Mouse (Mus musculus): Measurements from ENCODE around the gene Daam2. TPM values are rescaled to one million over a fixed set of nuclear protein-coding genes. Genes with fewer than 3 reads are reported as not detected.
"Not testable (repeated sequence)": the region's sequence is repeated elsewhere in the genome, so short reads cannot be mapped to it uniquely, and the experiment has no call there.

Gene Daam2
- polyA plus RNA-seq, 1 experiment from 2014 or later, result 1.6 TPM

DNA sequence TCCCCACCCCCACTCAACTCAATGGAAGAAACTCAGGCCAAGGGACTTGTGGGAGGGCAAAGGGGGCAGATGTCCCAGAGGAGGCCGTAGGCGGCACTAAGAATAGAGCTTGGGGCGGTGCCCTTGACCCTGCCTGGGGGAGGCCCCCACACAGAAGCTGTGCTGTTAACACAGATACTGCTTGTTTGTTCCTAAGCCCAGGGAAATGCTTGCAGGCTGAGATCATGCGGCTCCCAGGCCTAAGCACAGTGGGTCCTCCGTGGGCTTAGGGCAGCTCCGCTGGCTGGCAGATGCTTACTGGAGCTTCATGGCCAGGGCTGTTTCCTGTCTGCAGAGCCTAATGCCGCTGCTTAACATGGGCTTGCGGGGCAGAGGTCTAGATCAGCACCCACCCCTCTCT, 91.5 kb downstream of the Daam2 start:
- Histone ChIP-seq H3K9ac (replicated peaks) (no peak overlapping the region), H3K9me3 (no peaks in the 10 kb centered on the region), H3K4me2 (replicated peaks) (no peak overlapping the region), H3K4me3 (replicated peaks) (no peak overlapping the region), H3K36me3 (no peaks in the 10 kb centered on the region), H3K4me1 (replicated peaks) (peaks cover 3% of the 10 kb centered on the region; the same call in 1 of the 2 replicates), H3K27me3 (no peaks in the 10 kb centered on the region), H3K27ac (no peak overlapping the region)
- peak; percentile 53 for ATAC-seq
- WGBS, result 71% methylated on average over 8 of the region's 8 CpGs

DNA sequence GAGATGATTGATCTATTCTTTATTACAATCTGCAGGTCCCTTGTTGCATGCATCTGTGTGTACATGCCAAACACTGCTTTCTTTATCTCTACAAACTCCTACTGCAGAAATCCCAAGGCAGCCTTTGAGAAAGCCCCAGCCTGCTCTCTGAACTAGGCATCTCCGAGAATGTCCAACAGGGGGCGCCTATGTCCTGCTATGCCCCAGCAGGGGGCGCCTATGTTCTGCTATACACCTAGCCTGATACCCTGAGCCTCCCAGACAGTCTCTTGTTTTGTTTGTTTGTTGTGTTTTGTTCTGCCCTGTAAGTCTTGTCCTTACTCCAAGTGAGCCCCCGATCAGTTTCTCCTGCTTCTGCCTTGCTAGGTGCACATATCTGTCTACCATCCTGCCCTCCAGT, 95.9 kb downstream of the Daam2 start:
- H3K4me1 ChIP-seq (replicated peaks), result peaks cover 3% of the 10 kb centered on the region; the same call in 1 of the 2 replicates
- no peak overlapping the region for H3K4me3 ChIP-seq (replicated peaks)
- no peak overlapping the region for H3K9ac ChIP-seq (replicated peaks)
- ATAC-seq, result peak; percentile 19; the same call in 1 of the 2 replicates
- no peaks in the 10 kb centered on the region for H3K9me3 ChIP-seq
- no peak overlapping the region for H3K27ac ChIP-seq
- no peaks in the 10 kb centered on the region for H3K36me3 ChIP-seq
- H3K4me2 ChIP-seq (replicated peaks), result no peak overlapping the region
- no peaks in the 10 kb centered on the region for H3K27me3 ChIP-seq
- WGBS, result 44% methylated on average over 4 of the region's 4 CpGs

DNA sequence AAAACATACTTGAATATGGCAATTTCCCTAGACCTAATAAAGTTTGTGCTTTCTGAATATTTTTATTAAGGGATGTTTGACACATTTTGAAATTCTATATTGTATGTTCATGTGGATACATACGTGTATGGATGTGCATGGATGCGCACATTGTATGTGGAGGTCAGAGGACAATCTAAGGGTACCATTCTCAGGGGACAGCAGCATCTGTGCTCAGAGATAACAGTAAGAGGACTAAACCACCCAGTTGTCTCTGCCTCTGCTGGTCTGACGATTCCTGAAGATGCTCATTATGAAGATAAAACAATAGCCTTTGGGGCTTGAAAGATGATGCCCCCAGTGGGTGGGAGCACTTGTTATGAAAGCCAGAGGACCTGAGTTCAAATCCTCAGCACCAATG, 99.3 kb downstream of the Daam2 start:
- ATAC-seq, result no peak
- H3K36me3 ChIP-seq, result no peaks in the 10 kb centered on the region
- H3K4me3 ChIP-seq (replicated peaks), result no peak overlapping the region
- H3K4me1 ChIP-seq (replicated peaks), result no peaks in the 10 kb centered on the region
- H3K9ac ChIP-seq (replicated peaks), result no peak overlapping the region
- no peaks in the 10 kb centered on the region for H3K27me3 ChIP-seq
- H3K27ac ChIP-seq, result no peak overlapping the region
- 80% methylated on average over 3 of the region's 3 CpGs for WGBS
- H3K9me3 ChIP-seq, result no peaks in the 10 kb centered on the region
- no peak overlapping the region for H3K4me2 ChIP-seq (replicated peaks)

DNA sequence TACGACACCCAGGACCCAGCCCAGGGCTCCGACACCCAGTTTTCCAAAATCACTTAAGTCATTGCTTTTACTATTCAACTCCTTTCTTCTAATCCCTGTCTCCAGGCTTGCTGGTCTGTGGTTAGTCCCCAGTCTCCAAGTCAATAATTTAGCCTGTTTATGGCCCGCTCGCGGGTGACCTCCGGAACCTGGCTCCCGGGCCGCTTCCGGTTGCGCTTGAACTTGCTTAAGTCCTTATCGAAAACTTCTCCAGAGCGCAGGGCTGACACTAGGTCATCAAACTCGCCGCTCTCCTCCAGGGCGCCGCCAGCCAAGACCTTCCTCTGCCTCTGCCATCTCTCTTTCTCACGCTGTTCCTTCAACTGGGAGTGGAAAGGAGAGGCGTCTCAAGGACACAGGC, 105.8 kb downstream of the Daam2 start:
- Histone ChIP-seq H3K27ac (no peak overlapping the region), H3K9me3 (no peaks in the 10 kb centered on the region), H3K4me1 (replicated peaks) (no peaks in the 10 kb centered on the region), H3K9ac (replicated peaks) (no peak overlapping the region), H3K4me3 (replicated peaks) (no peak overlapping the region), H3K27me3 (no peaks in the 10 kb centered on the region), H3K36me3 (peaks cover 17% of the 10 kb centered on the region), H3K4me2 (replicated peaks) (no peak overlapping the region)
- 96% methylated on average over 18 of the region's 18 CpGs for WGBS
- ATAC-seq, result no peak

DNA sequence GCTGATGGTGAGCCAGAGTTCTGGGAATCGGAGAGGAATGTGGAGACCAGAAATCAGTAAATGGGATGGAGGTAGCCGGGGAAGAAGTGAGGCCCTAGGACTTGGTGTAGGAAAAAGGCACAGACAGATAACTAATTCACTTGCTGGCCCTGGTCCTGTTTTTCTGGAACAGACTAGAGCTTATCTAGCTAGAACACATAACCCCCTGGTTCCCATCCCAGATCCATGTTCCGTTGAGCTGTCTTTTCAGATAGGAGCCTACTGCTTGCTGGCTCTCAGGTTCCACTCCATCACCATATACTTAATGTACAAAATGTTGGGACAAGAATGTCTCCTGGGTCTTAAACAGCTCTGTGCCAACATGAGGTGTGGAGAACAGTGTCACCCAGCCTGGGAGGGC, 106.3 kb downstream of the Daam2 start:
- no peak overlapping the region for H3K27ac ChIP-seq
- 96% methylated on average over 3 of the region's 3 CpGs for WGBS
- H3K4me3 ChIP-seq (replicated peaks), result no peak overlapping the region
- H3K27me3 ChIP-seq, result no peaks in the 10 kb centered on the region
- no peak overlapping the region for H3K4me2 ChIP-seq (replicated peaks)
- no peaks in the 10 kb centered on the region for H3K9me3 ChIP-seq
- peaks cover 17% of the 10 kb centered on the region for H3K36me3 ChIP-seq
- no peak overlapping the region for H3K9ac ChIP-seq (replicated peaks)
- no peak for ATAC-seq
- no peaks in the 10 kb centered on the region for H3K4me1 ChIP-seq (replicated peaks)

DNA sequence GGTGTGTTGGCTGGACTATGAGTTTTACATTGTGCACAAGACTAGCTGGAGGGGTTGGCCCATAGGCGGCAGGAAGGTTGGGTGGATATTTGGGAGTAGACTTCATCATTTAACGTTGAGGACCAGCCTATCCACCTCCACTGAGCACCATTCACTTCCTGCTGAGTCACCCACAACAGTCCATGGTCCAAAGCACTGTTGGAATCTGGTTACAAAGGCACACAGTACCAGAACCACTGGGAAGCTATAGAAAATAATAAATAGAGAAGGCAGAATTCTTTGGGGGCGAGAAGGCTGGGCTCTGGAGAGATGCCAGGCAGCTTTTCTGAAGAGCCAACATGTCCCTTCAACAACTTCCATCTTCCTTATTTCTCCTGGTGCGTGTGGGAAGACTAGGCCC, 107.8 kb downstream of the Daam2 start:
- H3K9ac ChIP-seq (replicated peaks), result no peak overlapping the region
- 80% methylated on average over 4 of the region's 4 CpGs for WGBS
- H3K4me1 ChIP-seq (replicated peaks), result no peaks in the 10 kb centered on the region
- H3K4me3 ChIP-seq (replicated peaks), result no peak overlapping the region
- no peak for ATAC-seq
- no peaks in the 10 kb centered on the region for H3K9me3 ChIP-seq
- peaks cover 17% of the 10 kb centered on the region for H3K36me3 ChIP-seq
- H3K27ac ChIP-seq, result no peak overlapping the region
- H3K4me2 ChIP-seq (replicated peaks), result no peak overlapping the region
- H3K27me3 ChIP-seq, result no peaks in the 10 kb centered on the region

DNA sequence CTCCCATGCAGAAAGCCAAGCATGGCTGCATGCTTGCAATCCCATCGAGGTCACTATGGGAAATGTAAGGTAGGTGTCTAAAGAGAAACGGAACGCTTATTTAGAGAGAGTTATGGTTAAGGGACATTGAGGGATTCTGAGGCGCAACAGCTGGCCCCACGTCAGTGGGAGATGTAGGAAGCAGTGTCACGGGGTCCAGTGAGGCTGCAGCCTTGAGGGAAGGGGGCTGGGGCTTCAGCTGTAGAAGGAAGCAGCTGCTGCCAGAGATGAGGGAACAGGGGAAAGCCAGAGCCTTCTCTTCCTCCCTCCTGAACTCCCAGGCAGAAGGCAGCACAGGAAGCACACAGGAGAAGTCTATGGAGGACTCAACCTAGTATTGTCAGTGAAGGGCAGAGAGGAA, 113.2 kb downstream of the Daam2 start:
- H3K9ac ChIP-seq (replicated peaks), result no peak overlapping the region
- H3K27me3 ChIP-seq, result no peaks in the 10 kb centered on the region
- H3K36me3 ChIP-seq, result peaks cover 30% of the 10 kb centered on the region
- no peak for ATAC-seq
- H3K4me2 ChIP-seq (replicated peaks), result no peak overlapping the region
- H3K4me3 ChIP-seq (replicated peaks), result no peak overlapping the region
- no peaks in the 10 kb centered on the region for H3K9me3 ChIP-seq
- H3K4me1 ChIP-seq (replicated peaks), result no peaks in the 10 kb centered on the region
- no peak overlapping the region for H3K27ac ChIP-seq
- 93% methylated on average over 6 of the region's 6 CpGs for WGBS

DNA sequence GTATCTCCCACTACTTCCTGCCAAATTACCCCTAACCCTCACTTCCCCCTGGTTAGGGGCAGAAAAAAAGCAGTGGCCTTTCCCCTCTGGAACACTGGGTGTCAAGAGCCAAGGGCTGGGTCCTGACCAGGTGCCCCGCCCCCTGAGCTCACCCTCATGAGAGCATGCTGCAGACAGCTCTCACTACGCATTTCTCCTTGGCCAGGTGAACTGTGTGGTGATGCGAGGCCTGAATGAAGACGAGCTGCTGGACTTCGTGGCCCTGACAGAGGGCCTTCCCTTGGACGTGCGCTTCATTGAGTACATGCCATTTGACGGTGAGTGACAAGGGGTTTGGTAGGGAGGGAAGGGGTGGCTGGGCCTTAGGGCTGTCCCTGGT, 114.9 kb downstream of the Daam2 start:
- Histone ChIP-seq H3K4me3 (replicated peaks) (no peak overlapping the region), H3K27ac (no peak overlapping the region), H3K27me3 (no peaks in the 10 kb centered on the region), H3K4me1 (replicated peaks) (no peaks in the 10 kb centered on the region), H3K36me3 (peaks cover 17% of the 10 kb centered on the region), H3K4me2 (replicated peaks) (no peak overlapping the region), H3K9ac (replicated peaks) (no peak overlapping the region), H3K9me3 (no peaks in the 10 kb centered on the region)
- 89% methylated on average over 8 of the region's 8 CpGs for WGBS
- ATAC-seq, result no peak

DNA sequence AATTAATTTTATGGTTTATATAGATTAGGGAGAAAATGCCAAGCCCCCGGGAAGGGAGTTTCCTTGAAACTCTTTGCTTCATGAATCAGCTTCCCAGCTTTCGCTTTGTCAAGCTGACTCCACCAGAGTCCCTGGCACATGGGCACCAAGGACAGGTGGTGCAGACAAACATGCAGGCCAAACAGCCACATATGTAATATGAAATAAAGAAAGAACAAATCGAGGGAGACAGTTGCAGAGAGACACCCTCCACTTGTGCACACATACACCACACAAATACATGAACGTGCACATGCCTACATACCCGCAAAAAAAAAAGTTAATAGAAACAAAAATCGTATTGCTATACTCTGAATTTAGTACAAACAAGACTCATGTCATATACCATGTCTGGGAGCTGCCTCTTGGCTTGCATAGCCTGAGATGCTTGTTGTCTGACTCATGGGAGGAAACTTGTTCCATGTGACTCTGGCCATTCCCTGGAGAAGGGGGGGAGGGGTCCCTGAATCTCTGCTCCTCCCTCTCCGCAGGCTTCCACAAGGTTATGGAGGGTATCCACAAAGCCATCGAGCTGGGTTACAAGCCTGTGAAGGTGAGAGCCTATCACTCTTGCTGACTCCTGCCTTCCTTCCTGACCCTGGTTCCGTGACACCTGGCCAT, 115.4 kb downstream of the Daam2 start:
- H3K27ac ChIP-seq, result no peak overlapping the region

DNA sequence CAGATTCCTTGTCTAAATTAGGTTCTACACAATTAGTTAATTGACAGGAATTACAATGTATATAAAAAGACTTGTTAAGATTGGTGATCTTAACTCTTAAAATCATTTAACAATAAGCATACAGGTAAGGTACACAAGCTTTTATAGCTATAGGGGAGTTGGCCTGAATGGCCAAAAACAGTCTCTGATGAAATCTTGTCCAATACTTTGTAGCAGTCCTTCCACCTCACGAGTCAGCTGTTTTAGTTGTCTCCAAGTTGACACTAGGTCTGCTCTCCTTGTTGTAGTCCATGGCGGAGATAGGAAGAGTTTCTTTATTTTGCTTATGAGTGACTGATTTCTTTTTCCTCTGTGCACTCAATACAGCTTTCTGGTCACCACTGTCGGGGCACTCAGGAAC, 121.3 kb downstream of the Daam2 start:
- not testable (repeated sequence) for H3K4me3 ChIP-seq (replicated peaks); ATAC-seq; H3K9ac ChIP-seq (replicated peaks); H3K4me2 ChIP-seq (replicated peaks); H3K27me3 ChIP-seq; H3K9me3 ChIP-seq; H3K27ac ChIP-seq; H3K4me1 ChIP-seq (replicated peaks)
- WGBS, result 88% methylated on average over 3 of the region's 3 CpGs
- H3K36me3 ChIP-seq, result peaks cover 10% of the 10 kb centered on the region

More for the DNA sequence above, 115.4 kb downstream of the Daam2 start:
- H3K36me3 ChIP-seq, result peaks cover 14% of the 10 kb centered on the region
- no peaks in the 10 kb centered on the region for H3K9me3 ChIP-seq
- H3K9ac ChIP-seq (replicated peaks), result no peak overlapping the region
- H3K4me3 ChIP-seq (replicated peaks), result no peak overlapping the region
- no peaks in the 10 kb centered on the region for H3K27me3 ChIP-seq
- 81% methylated on average over 8 of the region's 9 CpGs for WGBS
- H3K4me2 ChIP-seq (replicated peaks), result no peak overlapping the region
- no peak for ATAC-seq
- H3K4me1 ChIP-seq (replicated peaks), result no peaks in the 10 kb centered on the region

DNA sequence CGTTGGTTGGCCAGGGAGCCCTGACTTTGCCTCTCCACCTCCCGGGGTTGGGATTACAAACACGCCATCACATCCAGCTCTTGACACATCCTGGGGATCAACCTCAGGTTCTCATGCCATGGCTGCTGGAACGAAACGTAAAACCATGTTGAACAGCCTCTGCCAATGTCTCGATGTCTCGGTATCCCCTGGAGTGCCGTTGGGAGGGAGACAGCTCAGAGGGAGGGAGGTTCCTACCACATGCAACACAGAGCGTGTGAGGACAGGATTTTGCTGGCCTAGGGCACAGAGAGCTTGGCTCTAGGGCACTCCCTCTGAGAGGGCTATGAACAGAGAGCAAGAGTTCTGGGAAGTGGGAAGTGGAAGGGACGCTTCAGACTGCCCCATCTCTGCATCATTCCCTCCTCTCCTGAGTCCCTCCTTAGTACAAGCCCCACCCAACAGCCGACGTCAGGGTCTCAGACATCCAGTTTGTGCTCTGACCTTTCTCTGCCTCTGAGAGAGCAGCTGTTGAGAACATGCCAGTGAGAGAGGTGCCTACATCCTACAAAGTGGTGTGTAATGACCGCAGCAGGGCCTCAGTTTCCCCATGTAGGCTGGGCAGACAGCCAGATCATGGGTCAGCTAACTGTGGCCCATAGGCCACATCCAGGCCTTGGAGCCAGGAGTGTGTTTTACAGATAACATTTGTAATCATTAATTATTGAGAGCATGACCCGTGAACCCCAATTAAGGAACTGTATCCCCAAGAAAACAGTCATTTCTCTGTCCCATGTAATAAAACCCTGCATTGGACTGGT, 123.6 kb downstream of the Daam2 start:
- Histone ChIP-seq H3K4me1 (replicated peaks) (no peaks in the 10 kb centered on the region), H3K27me3 (no peaks in the 10 kb centered on the region), H3K27ac (no peak overlapping the region), H3K9me3 (no peaks in the 10 kb centered on the region), H3K9ac (replicated peaks) (no peak overlapping the region), H3K4me2 (replicated peaks) (no peak overlapping the region), H3K36me3 (peaks cover 16% of the 10 kb centered on the region), H3K4me3 (replicated peaks) (no peak overlapping the region)
- ATAC-seq, result no peak
- WGBS, result 87% methylated on average over 14 of the region's 14 CpGs

DNA sequence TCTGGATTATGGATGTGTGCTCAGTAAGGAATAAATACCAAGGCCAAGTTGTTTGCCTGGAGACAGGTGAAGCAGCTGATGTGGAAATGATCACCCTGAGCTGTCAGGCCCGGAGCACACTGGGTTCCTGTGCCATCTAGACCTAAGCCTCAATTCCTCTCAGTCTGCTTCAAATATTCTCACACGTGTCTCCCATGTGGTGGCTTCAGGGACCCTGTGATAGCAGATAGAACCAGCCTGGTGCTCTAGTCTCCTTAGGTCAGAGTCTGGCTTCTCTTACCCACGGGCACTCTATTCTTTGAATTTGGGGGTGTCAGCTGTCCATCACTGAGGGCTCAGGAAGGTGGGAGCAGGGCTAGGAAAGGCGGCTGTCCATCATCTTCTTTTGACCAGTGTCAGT, 124.4 kb downstream of the Daam2 start:
- WGBS, result 92% methylated on average over 4 of the region's 4 CpGs
- Histone ChIP-seq H3K27me3 (no peaks in the 10 kb centered on the region), H3K4me1 (replicated peaks) (no peaks in the 10 kb centered on the region), H3K27ac (no peak overlapping the region), H3K4me2 (replicated peaks) (no peak overlapping the region), H3K4me3 (replicated peaks) (no peak overlapping the region), H3K9me3 (no peaks in the 10 kb centered on the region), H3K36me3 (peaks cover 24% of the 10 kb centered on the region), H3K9ac (replicated peaks) (no peak overlapping the region)
- ATAC-seq, result no peak

All from midbrain, embryonic 13.5 days (tissue).